Mouse (Mus musculus): ENCODE measurements around the gene Heatr6. TPM values are rescaled to one million over a fixed set of nuclear protein-coding genes. Genes with fewer than 3 reads are reported as not detected.

The Heatr6 gene
- total and polyA plus RNA-seq, 3 experiments, result 17.4 to 24.4 (median 17.6) TPM

GRCm38 (mm10) chr11:83796980-83797608 is 43.6 kb downstream of the Heatr6 start:
- Histone ChIP-seq H3K4me2 (ENCODE audit: insufficient read depth, low read depth, poor library complexity, severe bottlenecking) (no peak overlapping the region), H3K27ac (ENCODE audit: insufficient read depth, low read depth) (no peak overlapping the region), H3K79me2 (replicated peaks; ENCODE audit: control insufficient read depth, extremely low read depth, insufficient read depth, poor library complexity, severe bottlenecking) (no peaks in the 10 kb centered on the region), H3K9ac (ENCODE audit: insufficient read depth, low read depth) (no peak overlapping the region), H3K36me3 (replicated peaks in 1 of 2; ENCODE audit: control insufficient read depth in 1 of 2, insufficient read depth in 1 of 2, low read length in 1 of 2) (no peaks in the 10 kb centered on the region), H3K4me1 (ENCODE audit: control insufficient read depth in 1 of 2, insufficient read depth in 2 of 2) (peaks cover 9 to 38% of the 10 kb centered on the region in 2 experiments), H3K27me3 (replicated peaks) (no peaks in the 10 kb centered on the region), H3K9me3 (replicated peaks; ENCODE audit: low read length) (no peaks in the 10 kb centered on the region), H3K4me3 (replicated peaks in 1 of 3; ENCODE audit: low read depth in 2 of 3, low read length in 2 of 3, poor library complexity in 1 of 3) (no peak overlapping the region)
- in situ Hi-C loops (cut with MboI; ENCODE audit: low pct_ligation_motif_present, low pct_unique_long_range_greater_than_20kb, low sequenced_read_pairs) (no loop called here), dilution Hi-C loops (cut with MboI; ENCODE audit: extremely low pct_ligation_motif_present, extremely low pct_unique_long_range_greater_than_20kb, low sequenced_read_pairs) (no loop called here)
- no peak for TF ChIP-seq RCOR1 (conservative IDR thresholded peaks at IDR 0.05; ENCODE audit: low read depth, low read length)
- TF ChIP-seq NRF1 (IDR thresholded peaks at IDR 0.05; ENCODE audit: low read depth, low read length), result no peak
- 0 out of 2 replicates have a peak, but pooled peaks have one; percentile 22 for TF ChIP-seq MEF2A (IDR thresholded peaks at IDR 0.05; ENCODE audit: borderline replicate concordance, low read depth, low read length)
- TF ChIP-seq UBTF (IDR thresholded peaks at IDR 0.05; ENCODE audit: low read depth, low read length), result no peak
- TF ChIP-seq TCF12 (IDR thresholded peaks at IDR 0.05; ENCODE audit: low read depth, low read length), result peak; percentile 64
- no peak for TF ChIP-seq GABPA (IDR thresholded peaks at IDR 0.05; ENCODE audit: insufficient replicate concordance, low read depth, low read length)
- TF ChIP-seq BHLHE40 (IDR thresholded peaks at IDR 0.05; ENCODE audit: low read depth, low read length), result peak; percentile 24; the same call in 1 of the 2 replicates
- TF ChIP-seq MAX (IDR thresholded peaks at IDR 0.05; ENCODE audit: low read length), result no peak
- no peak for TF ChIP-seq NELFE (IDR thresholded peaks at IDR 0.05; ENCODE audit: low read depth, low read length)
- no peak for TF ChIP-seq MAFK (IDR thresholded peaks at IDR 0.05; ENCODE audit: insufficient replicate concordance, low read length)
- TF ChIP-seq ETS1 (conservative IDR thresholded peaks at IDR 0.05; ENCODE audit: low read depth, low read length), result peak; percentile 45; the same call in 1 of the 2 replicates
- no peak for TF ChIP-seq SIN3A (IDR thresholded peaks at IDR 0.05; ENCODE audit: low read length)
- peak; percentile 31 for DNase-seq (ENCODE audit: extremely low read depth)

DNA sequence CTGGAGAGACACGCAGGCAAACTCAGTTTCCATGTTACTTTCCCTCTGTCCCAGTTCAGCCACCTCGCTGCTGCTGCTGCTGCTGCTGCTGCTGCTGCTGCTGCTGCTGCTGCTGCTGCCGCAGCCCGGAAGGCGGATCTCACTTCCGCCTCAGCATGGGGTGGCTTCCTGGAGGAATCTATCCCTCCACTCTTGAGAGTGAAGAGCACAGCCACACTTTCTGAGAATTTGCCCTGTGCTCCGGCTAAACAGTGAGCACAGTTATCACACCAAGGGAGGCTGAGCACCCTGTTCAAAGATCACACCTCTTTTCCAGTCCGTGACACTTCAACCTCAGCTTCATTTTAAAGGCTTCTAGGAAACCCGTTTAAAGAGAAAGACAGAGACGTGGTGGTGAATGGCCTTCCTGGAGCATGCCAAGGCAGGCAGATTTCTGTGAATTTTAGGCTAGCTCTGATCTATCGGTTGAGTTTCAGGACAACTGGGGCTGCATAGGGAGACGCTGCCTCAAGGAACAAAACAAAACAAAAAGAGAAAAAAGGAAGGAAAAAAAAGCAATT is 46.5 kb downstream of the Heatr6 start:
- Histone ChIP-seq H3K27ac (ENCODE audit: insufficient read depth, low read depth) (no peak overlapping the region), H3K36me3 (replicated peaks in 1 of 2; ENCODE audit: control insufficient read depth in 1 of 2, insufficient read depth in 1 of 2, low read length in 1 of 2) (no peaks in the 10 kb centered on the region), H3K27me3 (replicated peaks) (no peaks in the 10 kb centered on the region), H3K4me1 (ENCODE audit: control insufficient read depth in 1 of 2, insufficient read depth in 2 of 2) (peaks cover 9 to 30% of the 10 kb centered on the region in 2 experiments), H3K79me2 (replicated peaks; ENCODE audit: control insufficient read depth, extremely low read depth, insufficient read depth, poor library complexity, severe bottlenecking) (no peaks in the 10 kb centered on the region), H3K4me3 (replicated peaks in 1 of 3; ENCODE audit: low read depth in 2 of 3, low read length in 2 of 3, poor library complexity in 1 of 3) (no peak overlapping the region), H3K4me2 (ENCODE audit: insufficient read depth, low read depth, poor library complexity, severe bottlenecking) (no peak overlapping the region), H3K9me3 (replicated peaks; ENCODE audit: low read length) (no peaks in the 10 kb centered on the region), H3K9ac (ENCODE audit: insufficient read depth, low read depth) (no peak overlapping the region)
- in situ Hi-C loops (cut with MboI; ENCODE audit: low pct_ligation_motif_present, low pct_unique_long_range_greater_than_20kb, low sequenced_read_pairs), result no loop called here
- dilution Hi-C loops (cut with MboI; ENCODE audit: extremely low pct_ligation_motif_present, extremely low pct_unique_long_range_greater_than_20kb, low sequenced_read_pairs), result no loop called here
- TF ChIP-seq RCOR1 (conservative IDR thresholded peaks at IDR 0.05; ENCODE audit: low read depth, low read length), result no peak
- no peak for TF ChIP-seq NELFE (IDR thresholded peaks at IDR 0.05; ENCODE audit: low read depth, low read length)
- TF ChIP-seq MAX (IDR thresholded peaks at IDR 0.05; ENCODE audit: low read length), result no peak
- TF ChIP-seq BHLHE40 (IDR thresholded peaks at IDR 0.05; ENCODE audit: low read depth, low read length), result no peak
- TF ChIP-seq JUN (IDR thresholded peaks at IDR 0.05; ENCODE audit: insufficient read depth, low read depth, low read length), result no peak
- no peak for TF ChIP-seq ETS1 (conservative IDR thresholded peaks at IDR 0.05; ENCODE audit: low read depth, low read length)
- TF ChIP-seq CHD2 (IDR thresholded peaks at IDR 0.05; ENCODE audit: low read length), result no peak
- DNase-seq (ENCODE audit: extremely low read depth), result no peak
